Mouse (Mus musculus): Measurements from ENCODE around the gene Car9.

DNA sequence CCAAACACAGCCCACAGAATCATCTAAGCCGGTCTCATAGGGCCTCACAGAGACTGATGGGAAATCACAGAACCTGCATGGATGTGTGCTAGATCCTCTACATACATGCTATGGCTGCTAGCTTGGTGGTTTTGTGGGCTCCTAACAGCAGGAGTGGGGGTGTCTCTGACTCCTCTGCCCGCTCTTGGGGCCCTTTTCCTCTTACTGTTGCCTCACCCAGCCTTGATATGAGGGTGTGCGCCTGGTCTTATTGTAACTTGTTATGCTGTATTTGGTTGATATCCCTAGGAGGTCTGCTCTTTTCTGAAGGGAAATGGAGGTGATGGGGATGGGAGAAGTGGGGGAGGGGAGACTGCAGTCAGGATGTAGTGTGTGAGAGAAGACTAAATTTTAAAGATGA, 17.2 kb upstream of the Car9 start:
- TF ChIP-seq CTCF (IDR thresholded peaks at IDR 0.05; ENCODE audit: low read depth, low read length), result no peak
- TF ChIP-seq POLR2A (IDR thresholded peaks at IDR 0.05; ENCODE audit: extremely low read depth, insufficient read depth, low read length), result no peak
